Mouse (Mus musculus): Measurements from ENCODE around the gene Rsph3b.
"Not testable (repeated sequence)": the region's sequence is repeated elsewhere in the genome, so short reads cannot be mapped to it uniquely, and the experiment has no call there.

GRCm38 (mm10) chr17:6979380-6979779 is 30.9 kb upstream of the Rsph3b start:
- not testable (repeated sequence) for TF ChIP-seq POLR2A (IDR thresholded peaks at IDR 0.05; ENCODE audit: borderline replicate concordance, insufficient read depth, low read length); CTCF (IDR thresholded peaks at IDR 0.05; ENCODE audit: borderline replicate concordance, insufficient read depth, low read depth, low read length)

All from cerebellum, adult 2 months (tissue).